Mouse (Mus musculus) forebrain, embryonic 14.5 days (tissue): ENCODE results near the gene Col6a2. TPM values are rescaled to one million over a fixed set of nuclear protein-coding genes. Genes with fewer than 3 reads are reported as not detected.

Experiments used
- ATAC-seq: fragments of 200-750 bp; cut with Nextera tagmentation; 2 replicates; pipeline ENCODE4 v1.8.0; 2017; ENCODE audit warnings: mild to moderate bottlenecking, moderate library complexity
- DNase-seq: peaks from one replicate; pipeline ENCODE4 v3.0.0-alpha.2; 2015; ENCODE audit warnings: low spot score
- H3K27ac ChIP-seq: fragments of 300-500 bp; sonication (generic); 2 replicates; pipeline ENCODE4 v1.5.1; 2014; ENCODE audit warnings: low read depth, mild to moderate bottlenecking, control low read depth, low read length, moderate library complexity
- H3K27me3 ChIP-seq: fragments of 300-500 bp; sonication (generic); replicated peaks from 2 replicates; pipeline ENCODE4 v1.6.1; 2014; ENCODE audit warnings: low read length, control low read depth, mixed read lengths; ENCODE audit not compliant: control insufficient read depth, insufficient read depth
- H3K36me3 ChIP-seq: fragments of 300-500 bp; sonication (generic); 2 replicates; pipeline ENCODE4 v1.6.1; 2014; ENCODE audit warnings: low read length, control low read depth; ENCODE audit not compliant: control insufficient read depth, insufficient read depth
- H3K4me1 ChIP-seq: fragments of 300-500 bp; sonication (generic); 2 replicates; pipeline ENCODE4 v1.6.1; 2014; ENCODE audit warnings: antibody characterized with exemption, low read length, control low read depth; ENCODE audit not compliant: control insufficient read depth, insufficient read depth
- H3K4me2 ChIP-seq: fragments of 300-500 bp; sonication (generic); 2 replicates; pipeline ENCODE4 v1.6.1; 2014; ENCODE audit warnings: mild to moderate bottlenecking, control low read depth, low read length
- H3K4me3 ChIP-seq: fragments of 300-500 bp; sonication (generic); 2 replicates; pipeline ENCODE4 v1.5.1; 2014; ENCODE audit warnings: low read depth, low read length, control low read depth
- H3K9ac ChIP-seq: fragments of 300-500 bp; sonication (generic); 2 replicates; pipeline ENCODE4 v1.6.1; 2014; ENCODE audit warnings: mild to moderate bottlenecking, low read length, control low read depth, moderate library complexity
- H3K9me3 ChIP-seq: fragments of 300-500 bp; sonication (generic); replicated peaks from 2 replicates; pipeline ENCODE4 v1.6.1; 2016; ENCODE audit warnings: low read length, control low read depth, mixed read lengths; ENCODE audit not compliant: control insufficient read depth
- WGBS: fragments of 180-500 bp; shearing (Covaris S2); extraction: QIAGEN DNeasy Blood & Tissue Kit; methylation state at CpG from one replicate; pipeline ENCODE4 v1.1.7; 2014; 5-methylcytosine and 5-hydroxymethylcytosine counted together
- polyA plus RNA-seq: library from polyadenylated mRNA; unstranded; fragments of >200 nt; fragmentation: Nextera tagmentation; extraction: Ambion mirVana; gene quantifications from 2 replicates; pipeline ENCODE4 v1.2.1, GENCODE M21; 2014

The Col6a2 gene
- polyA plus RNA-seq, 1 experiment from 2014 or later, result 4.7 TPM

- H3K4me2 ChIP-seq, result no peak overlapping the region
- 76% methylated on average over 9 of the region's 9 CpGs for WGBS
- DNase-seq, result no peak
- no peak overlapping the region for H3K27ac ChIP-seq
- no peaks in the 10 kb centered on the region for H3K9me3 ChIP-seq
- H3K27me3 ChIP-seq, result no peaks in the 10 kb centered on the region
- H3K4me3 ChIP-seq, result no peak overlapping the region
- no peaks in the 10 kb centered on the region for H3K36me3 ChIP-seq
- no peak for ATAC-seq
- no peaks in the 10 kb centered on the region for H3K4me1 ChIP-seq
- no peak overlapping the region for H3K9ac ChIP-seq
Measured at GRCm38 (mm10) chr10:76642628-76643434, 19.4 kb upstream of the Col6a2 start.

- ATAC-seq (no peak), DNase-seq (no peak)
- Histone ChIP-seq H3K4me1 (no peaks in the 10 kb centered on the region), H3K9me3 (no peaks in the 10 kb centered on the region), H3K4me3 (no peak overlapping the region), H3K27ac (no peak overlapping the region), H3K27me3 (no peaks in the 10 kb centered on the region), H3K4me2 (no peak overlapping the region), H3K36me3 (no peaks in the 10 kb centered on the region), H3K9ac (no peak overlapping the region)
- WGBS, result 84% methylated on average over 13 of the region's 13 CpGs
Measured at GRCm38 (mm10) chr10:76641894-76642627, 18.6 kb upstream of the Col6a2 start.

GRCm38 (mm10) chr10:76639952-76640351 lies 16.5 kb upstream of the Col6a2 start:
- DNase-seq (no peak), ATAC-seq (no peak)
- no peaks in the 10 kb centered on the region for H3K4me1 ChIP-seq
- no peak overlapping the region for H3K27ac ChIP-seq
- H3K4me2 ChIP-seq, result no peak overlapping the region
- no peak overlapping the region for H3K4me3 ChIP-seq
- H3K9ac ChIP-seq, result no peak overlapping the region
- no peaks in the 10 kb centered on the region for H3K36me3 ChIP-seq
- no peaks in the 10 kb centered on the region for H3K27me3 ChIP-seq
- 93% methylated on average over 2 of the region's 2 CpGs for WGBS
- no peaks in the 10 kb centered on the region for H3K9me3 ChIP-seq

GRCm38 (mm10) chr10:76636601-76637000 lies 13.2 kb upstream of the Col6a2 start:
- no peaks in the 10 kb centered on the region for H3K9me3 ChIP-seq
- no peak overlapping the region for H3K4me3 ChIP-seq
- DNase-seq (no peak), ATAC-seq (no peak)
- no peaks in the 10 kb centered on the region for H3K27me3 ChIP-seq
- WGBS, result 85% methylated on average over 4 of the region's 4 CpGs
- no peak overlapping the region for H3K4me2 ChIP-seq
- H3K9ac ChIP-seq, result no peak overlapping the region
- H3K4me1 ChIP-seq, result no peaks in the 10 kb centered on the region
- H3K27ac ChIP-seq, result no peak overlapping the region
- no peaks in the 10 kb centered on the region for H3K36me3 ChIP-seq

GRCm38 (mm10) chr10:76636026-76636425 lies 12.6 kb upstream of the Col6a2 start:
- H3K4me3 ChIP-seq, result no peak overlapping the region
- DNase-seq (no peak), ATAC-seq (no peak)
- no peaks in the 10 kb centered on the region for H3K36me3 ChIP-seq
- WGBS, result 79% methylated on average over 3 of the region's 3 CpGs
- no peaks in the 10 kb centered on the region for H3K9me3 ChIP-seq
- H3K9ac ChIP-seq, result no peak overlapping the region
- H3K4me1 ChIP-seq, result no peaks in the 10 kb centered on the region
- no peak overlapping the region for H3K4me2 ChIP-seq
- no peak overlapping the region for H3K27ac ChIP-seq
- no peaks in the 10 kb centered on the region for H3K27me3 ChIP-seq

- Histone ChIP-seq H3K9me3 (no peaks in the 10 kb centered on the region), H3K27ac (no peak overlapping the region), H3K4me2 (no peak overlapping the region), H3K36me3 (no peaks in the 10 kb centered on the region), H3K4me3 (no peak overlapping the region), H3K4me1 (no peaks in the 10 kb centered on the region), H3K9ac (no peak overlapping the region), H3K27me3 (no peaks in the 10 kb centered on the region)
- WGBS, result 82% methylated on average over 5 of the region's 5 CpGs
- no peak for DNase-seq
- ATAC-seq, result no peak
Measured at GRCm38 (mm10) chr10:76634584-76634983, 11.2 kb upstream of the Col6a2 start.

GRCm38 (mm10) chr10:76634094-76634571 lies 10.7 kb upstream of the Col6a2 start:
- no peak for ATAC-seq
- Histone ChIP-seq H3K4me1 (no peaks in the 10 kb centered on the region), H3K4me3 (no peak overlapping the region), H3K27ac (no peak overlapping the region), H3K9me3 (no peaks in the 10 kb centered on the region), H3K36me3 (no peaks in the 10 kb centered on the region), H3K4me2 (no peak overlapping the region), H3K9ac (no peak overlapping the region), H3K27me3 (no peaks in the 10 kb centered on the region)
- DNase-seq, result no peak
- 47% methylated on average over 7 of the region's 7 CpGs for WGBS

GRCm38 (mm10) chr10:76632630-76633029 lies 9.2 kb upstream of the Col6a2 start:
- WGBS, result 85% methylated on average over 8 of the region's 8 CpGs
- no peak for DNase-seq
- Histone ChIP-seq H3K27ac (no peak overlapping the region), H3K4me3 (no peak overlapping the region), H3K9me3 (no peaks in the 10 kb centered on the region), H3K4me1 (no peaks in the 10 kb centered on the region), H3K27me3 (no peaks in the 10 kb centered on the region), H3K9ac (no peak overlapping the region), H3K4me2 (no peak overlapping the region), H3K36me3 (no peaks in the 10 kb centered on the region)
- ATAC-seq, result no peak

- 88% methylated on average over 1 of the region's 1 CpGs for WGBS
- Histone ChIP-seq H3K36me3 (no peaks in the 10 kb centered on the region), H3K4me3 (no peak overlapping the region), H3K9me3 (no peaks in the 10 kb centered on the region), H3K4me2 (no peak overlapping the region), H3K27me3 (no peaks in the 10 kb centered on the region), H3K4me1 (no peaks in the 10 kb centered on the region), H3K9ac (no peak overlapping the region), H3K27ac (no peak overlapping the region)
- DNase-seq (no peak), ATAC-seq (no peak)
Measured at GRCm38 (mm10) chr10:76630657-76631056, 7.2 kb upstream of the Col6a2 start.
